Mouse (Mus musculus): ENCODE measurements at regions not wholly inside any gene's neighbourhood (a gene's known extent, or its start where the extent isn't known, plus 50 kb on each side); places are given as distances from the start of the nearest gene placed in this dataset.
"Not testable (repeated sequence)": the region's sequence is repeated elsewhere in the genome, so short reads cannot be mapped to it uniquely, and the experiment has no call there.

- DNase-seq (ENCODE audit: low spot score in 2 of 2), result no peak
Observed at GRCm38 (mm10) chr12:56064183-56064582, 228.1 kb downstream of the Brms1l start.

DNA sequence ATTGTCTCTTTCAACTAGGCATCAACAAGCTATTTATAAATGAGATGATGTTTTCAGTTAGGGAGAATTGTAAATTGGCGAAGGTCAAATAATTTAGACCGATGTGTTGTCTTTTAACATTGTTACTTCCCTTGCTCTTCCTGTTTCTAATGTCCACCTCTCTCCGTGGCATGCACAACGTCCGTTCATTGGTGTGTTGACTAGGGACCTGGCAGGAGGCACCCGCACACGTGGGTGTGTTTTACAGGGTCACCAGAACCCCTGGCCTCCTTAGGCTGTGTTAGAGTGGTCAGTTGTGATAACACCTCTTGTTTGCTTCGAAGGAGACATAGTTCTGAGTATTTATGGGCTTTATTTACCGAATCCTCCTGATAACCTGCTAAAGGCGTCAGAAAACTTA is 222.8 kb downstream of the Brms1l start:
- no peak for DNase-seq (ENCODE audit: low spot score in 2 of 2)

GRCm38 (mm10) chr12:56058463-56058862 is 222.3 kb downstream of the Brms1l start:
- DNase-seq (ENCODE audit: low spot score in 2 of 2), result peak; percentile 46 to 59

DNA sequence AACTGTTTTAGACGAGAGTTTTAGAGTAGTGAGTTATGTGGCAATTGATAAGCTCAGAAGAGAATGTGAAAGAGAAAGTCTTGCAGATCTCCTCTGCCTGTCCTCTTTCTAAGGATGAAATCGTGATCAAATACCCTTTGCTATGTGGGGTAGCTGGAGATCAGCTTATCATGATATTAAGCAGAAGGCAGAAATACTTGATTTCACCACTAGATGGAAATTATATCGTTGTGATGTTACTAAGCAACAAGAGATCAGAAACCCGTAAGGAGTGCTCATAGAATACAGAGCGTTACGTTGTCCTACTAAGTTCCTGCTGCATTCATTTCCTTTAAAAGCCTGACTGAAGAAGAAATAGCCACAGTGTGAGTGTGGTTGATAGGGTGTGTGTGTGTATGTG is 219.3 kb downstream of the Brms1l start:
- DNase-seq (ENCODE audit: low spot score in 2 of 2), result no peak

DNA sequence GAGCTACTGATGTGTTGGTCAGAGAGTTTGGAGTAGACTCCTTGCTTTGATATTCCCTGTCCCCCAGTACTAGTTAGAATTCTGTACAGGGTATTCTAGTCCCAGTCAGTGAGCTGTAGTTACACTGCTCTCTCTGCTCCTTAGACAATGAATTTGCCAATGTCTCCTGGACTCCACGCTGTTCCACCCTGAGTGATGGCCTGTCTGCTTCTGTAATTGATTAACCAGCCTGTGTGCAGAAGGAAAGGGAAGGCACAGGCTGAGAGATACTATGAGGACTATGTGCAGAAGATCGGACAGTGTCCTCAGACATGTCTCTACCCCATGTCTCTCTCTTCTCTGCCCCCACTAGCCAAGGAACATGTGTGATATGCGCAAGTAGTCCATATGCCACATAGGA is 209.9 kb downstream of the Brms1l start:
- no peak for DNase-seq (ENCODE audit: low spot score in 2 of 2)

DNA sequence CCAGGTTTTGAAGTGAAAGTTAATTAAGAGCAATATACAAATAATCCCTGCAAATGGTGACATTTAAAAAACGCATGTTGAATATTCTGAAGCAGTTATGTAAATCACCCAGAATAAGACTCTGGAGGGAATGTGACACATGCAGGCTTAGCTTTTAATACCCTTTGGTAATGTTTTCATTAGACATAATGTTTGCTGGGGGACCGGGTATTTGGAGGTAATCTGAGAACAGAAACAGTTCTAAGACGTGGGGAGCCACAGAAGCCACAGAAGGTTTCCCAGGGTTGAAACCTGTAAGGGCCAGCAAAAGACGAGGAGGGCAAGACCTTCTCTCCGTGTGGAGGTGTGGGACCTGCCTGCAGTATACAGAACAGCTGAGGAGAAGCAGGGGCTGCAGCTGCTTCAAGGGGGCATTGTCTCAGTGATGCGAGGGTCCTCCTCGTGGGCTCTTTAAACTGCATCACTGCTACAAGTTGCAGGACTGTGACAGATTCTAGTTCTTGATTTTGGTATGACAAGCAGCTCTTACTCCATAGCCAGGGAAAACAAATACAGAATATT is 184.9 kb downstream of the Brms1l start:
- DNase-seq (ENCODE audit: low spot score in 2 of 2), result no peak

DNA sequence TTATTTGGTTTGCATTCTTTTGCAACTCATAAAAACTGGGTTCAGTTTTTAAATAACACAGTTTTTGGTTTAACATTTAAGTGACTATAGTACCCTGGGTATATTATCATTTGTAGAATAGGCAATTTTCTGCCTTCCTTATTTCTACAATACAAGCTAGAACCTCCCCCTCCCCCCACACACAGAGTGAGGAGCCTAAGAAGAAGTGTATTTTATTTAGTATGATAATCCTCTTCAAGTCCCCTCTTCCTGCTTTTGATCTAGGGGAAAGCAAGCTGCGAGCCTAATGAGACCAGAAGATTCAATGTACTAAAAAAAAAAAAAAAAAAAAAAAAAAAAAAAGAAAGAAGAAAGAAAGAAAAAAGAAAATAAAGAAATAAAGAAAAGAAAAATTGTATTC is 184.4 kb downstream of the Brms1l start:
- no peak for DNase-seq (ENCODE audit: low spot score in 2 of 2)

GRCm38 (mm10) chr12:56009976-56010375 is 173.9 kb downstream of the Brms1l start:
- no peak for DNase-seq (ENCODE audit: low spot score in 2 of 2)

DNA sequence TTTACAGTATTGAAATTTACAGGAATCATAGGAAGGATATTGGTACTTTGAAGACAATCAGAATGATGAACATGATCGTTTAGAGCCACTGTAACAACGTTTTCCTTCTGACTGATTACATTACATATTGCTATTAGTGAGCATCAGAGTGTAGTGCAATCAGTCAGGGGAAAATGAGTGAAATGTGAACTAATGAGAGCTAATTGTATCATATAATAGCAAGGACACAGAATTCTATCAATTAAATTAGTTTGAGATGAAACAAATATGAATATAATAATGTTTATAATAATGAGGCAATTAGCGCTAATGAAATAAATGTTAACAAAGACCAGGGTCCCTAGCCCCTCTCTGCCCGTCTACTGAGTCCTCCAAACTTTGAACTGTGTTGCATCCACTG is 169.7 kb downstream of the Brms1l start:
- no peak for DNase-seq (ENCODE audit: low spot score in 2 of 2)

DNA sequence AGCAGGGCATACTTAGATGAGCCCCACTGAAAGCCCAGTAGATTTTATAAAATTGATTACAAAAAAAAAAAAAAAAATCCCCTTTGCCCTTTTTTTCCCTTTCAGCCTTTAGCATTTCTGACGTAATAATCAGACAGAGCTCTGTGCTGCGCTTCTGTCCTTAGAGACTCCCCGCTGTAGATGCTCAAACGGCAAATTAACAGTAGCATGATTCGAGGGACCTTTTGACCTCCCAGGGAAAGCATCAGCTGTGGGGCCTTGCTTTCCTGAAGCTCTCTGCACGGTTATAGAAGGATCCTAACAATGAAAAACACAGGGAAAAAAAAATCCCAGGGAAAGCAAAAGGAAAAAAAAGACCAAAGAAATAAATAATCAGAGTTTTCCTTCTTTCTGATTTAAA is 169.2 kb downstream of the Brms1l start:
- DNase-seq (ENCODE audit: low spot score in 2 of 2), result no peak

GRCm38 (mm10) chr12:56004479-56004878 is 168.4 kb downstream of the Brms1l start:
- no peak for DNase-seq (ENCODE audit: low spot score in 2 of 2)

DNA sequence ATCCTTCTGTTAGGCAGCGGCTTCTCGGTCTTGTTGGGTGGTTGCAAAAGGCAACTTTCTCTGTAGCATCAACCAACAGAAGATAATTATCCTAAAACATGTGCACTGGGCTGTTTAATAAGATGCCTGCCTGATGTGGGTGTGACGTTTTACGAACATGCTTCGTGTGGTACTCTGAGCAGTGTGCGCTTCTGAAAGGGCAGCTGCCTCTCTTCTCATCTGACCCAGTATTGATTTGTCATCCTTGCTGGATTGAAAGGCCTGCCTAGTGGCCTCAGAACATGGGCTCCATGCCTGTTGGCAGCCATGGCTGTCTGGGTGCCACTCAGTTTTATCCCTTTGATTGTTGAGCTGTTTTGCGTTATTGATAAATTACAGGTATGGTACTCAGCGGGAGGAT is 167.4 kb downstream of the Brms1l start:
- no peak for DNase-seq (ENCODE audit: low spot score in 2 of 2)

- DNase-seq (ENCODE audit: low spot score in 2 of 2), result no peak
Observed at GRCm38 (mm10) chr12:55996585-55997377, 160.7 kb downstream of the Brms1l start.

DNA sequence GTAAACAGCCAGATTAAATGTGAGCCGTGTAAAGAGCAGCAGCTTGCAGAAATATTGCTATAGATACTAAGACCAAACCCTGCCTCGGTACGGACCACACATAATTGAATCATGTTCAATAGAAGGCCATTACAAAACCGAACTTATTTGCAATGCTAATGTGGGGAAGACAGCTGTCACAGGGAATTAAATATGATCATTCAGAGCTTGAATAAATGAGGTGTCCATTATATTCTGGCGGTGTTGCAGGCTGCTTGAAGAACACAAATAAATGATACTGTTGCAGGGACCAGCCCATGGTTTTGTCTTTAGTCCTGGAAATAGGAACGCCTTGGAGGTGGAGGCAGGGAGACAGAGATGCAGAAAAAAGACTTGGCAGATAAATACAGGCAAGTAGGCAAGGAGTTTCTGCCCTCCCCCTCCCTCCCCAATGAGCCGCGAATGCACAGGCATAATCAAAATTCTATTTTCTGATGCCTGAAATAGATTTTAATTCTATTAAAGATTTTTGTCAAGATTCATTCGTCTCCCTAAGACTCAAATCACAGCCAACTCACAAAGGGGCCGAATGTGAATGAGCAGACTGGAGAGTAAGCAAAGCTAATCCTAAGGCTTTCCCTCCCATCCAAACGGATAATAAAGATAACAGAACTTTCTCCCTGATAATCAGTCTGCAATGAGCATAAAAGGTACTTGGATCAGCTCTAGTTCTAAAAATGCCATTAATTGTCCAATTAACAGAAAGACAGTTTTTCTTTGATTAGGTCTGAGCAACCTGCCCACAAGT is 147.6 kb downstream of the Brms1l start:
- DNase-seq (ENCODE audit: low spot score in 2 of 2), result no peak

DNA sequence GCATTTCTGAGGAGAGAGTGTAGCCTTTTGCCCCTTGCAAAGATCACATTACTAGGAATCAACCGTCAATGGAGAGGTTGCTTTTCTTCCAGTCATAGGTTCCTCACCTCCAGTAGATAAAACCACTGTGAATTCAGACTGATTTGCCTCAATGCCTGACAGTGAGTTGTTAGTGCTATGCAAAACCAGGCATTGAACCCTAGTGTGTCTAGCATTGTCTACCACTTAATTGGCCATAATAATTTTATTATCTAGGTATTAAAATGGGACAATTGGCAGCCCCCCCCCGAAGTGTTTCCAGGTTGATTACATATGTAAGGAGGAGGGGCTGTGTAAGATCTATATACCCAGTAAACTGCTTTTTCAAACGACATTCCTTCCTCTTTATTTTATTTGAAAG is 147.0 kb downstream of the Brms1l start:
- DNase-seq (ENCODE audit: low spot score in 2 of 2), result no peak

DNA sequence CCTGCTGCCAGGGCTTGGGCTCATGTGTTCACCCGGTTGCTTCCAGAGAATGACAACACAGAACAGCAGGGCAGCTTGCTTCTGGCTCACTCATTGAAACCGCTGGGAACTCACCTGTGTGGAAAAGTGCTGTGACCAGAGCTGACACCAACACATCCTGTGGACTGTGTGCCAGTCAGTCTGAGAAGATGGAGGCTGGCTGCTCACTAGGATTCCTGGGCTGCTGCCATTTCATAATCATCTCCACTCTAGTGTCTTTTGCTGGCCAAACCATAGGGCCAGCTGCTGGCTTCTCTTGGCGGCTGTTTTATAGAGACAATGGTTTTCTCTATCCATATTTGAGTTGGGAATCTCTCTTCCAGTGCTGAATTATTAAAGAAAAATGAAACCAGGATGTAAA is 138.1 kb downstream of the Brms1l start:
- no peak for DNase-seq (ENCODE audit: low spot score in 2 of 2)

DNA sequence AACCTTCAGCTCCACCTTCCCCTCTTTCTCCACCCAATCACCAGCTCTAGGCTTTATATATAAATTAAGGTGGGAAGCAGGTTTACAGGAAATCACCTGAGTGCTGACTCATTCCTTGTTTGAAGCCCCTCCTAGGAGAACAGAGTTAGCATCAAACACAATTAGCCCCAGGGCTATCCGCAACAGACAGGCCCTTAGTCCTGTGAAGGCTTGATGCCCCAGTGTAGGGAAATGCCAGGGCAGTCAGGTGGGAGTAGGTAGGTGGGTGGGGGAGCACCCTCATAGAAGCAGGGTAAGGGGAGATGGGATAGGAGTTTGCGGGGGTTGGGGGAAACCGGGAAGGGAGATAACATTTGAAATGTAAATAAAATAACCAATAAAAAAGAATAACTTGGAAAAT is 123.2 kb downstream of the Brms1l start:
- not testable (repeated sequence) for DNase-seq (ENCODE audit: low spot score in 2 of 2)

- no peak for DNase-seq (ENCODE audit: low spot score in 2 of 2)
Observed at GRCm38 (mm10) chr12:55940566-55940965, 104.4 kb downstream of the Brms1l start.

GRCm38 (mm10) chr12:55939281-55940142 is 103.4 kb downstream of the Brms1l start:
- DNase-seq (ENCODE audit: low spot score in 2 of 2), result no peak

DNA sequence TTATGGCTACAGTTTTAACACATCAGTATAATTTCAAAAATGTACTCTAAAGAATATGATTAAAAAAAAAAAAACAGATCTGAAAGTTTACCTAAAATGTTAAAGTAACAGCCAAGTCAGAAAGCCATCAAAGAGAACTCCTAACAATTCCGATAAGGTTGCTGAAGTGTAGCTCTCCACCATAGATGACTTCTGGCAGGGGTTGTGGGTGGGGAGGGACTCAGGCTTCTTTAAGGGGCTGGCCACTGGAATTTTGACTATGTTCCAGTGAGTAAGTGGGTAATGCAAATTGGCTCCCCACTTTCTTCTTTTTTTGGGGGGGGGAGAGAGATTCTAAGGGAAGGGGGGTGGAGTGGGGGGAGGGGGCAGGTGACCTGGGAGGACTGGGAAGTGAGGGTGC is 98.0 kb downstream of the Brms1l start:
- DNase-seq (ENCODE audit: low spot score in 2 of 2), result no peak

DNA sequence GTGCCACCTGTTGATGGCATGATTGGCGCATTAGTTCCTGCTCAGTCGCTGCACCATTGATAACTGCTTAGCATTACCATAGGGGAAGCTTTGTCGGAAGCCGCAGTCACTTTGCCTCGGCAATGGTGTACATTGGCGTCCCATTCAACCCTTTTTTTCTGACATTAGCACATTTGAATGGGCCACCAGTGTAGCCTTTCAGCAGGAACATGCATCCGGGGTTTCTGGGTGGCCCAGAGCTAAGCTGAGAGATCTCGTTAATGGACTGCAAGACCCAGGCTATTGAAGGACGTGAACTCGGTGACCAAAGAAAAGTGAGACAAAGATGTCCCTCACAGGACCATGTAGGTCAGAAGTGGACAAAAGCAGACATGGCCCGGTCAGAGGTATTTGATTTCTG is 97.3 kb downstream of the Brms1l start:
- DNase-seq (ENCODE audit: low spot score in 2 of 2), result no peak

All from adrenal gland, postnatal 4 days (tissue).